Mouse (Mus musculus) hindbrain, embryonic 15.5 days (tissue): ENCODE results near the gene Edrf1. TPM values are rescaled to one million over a fixed set of nuclear protein-coding genes. Genes with fewer than 3 reads are reported as not detected.

Experiments
- ATAC-seq: fragments of 200-750 bp; cut with Nextera tagmentation; 2 replicates; pipeline ENCODE4 v1.8.0; 2017; ENCODE audit warnings: low read depth, moderate number of reproducible peaks, moderate TSS enrichment; ENCODE audit not compliant: low FRiP score
- H3K27ac ChIP-seq: fragments of 300-500 bp; sonication (generic); replicated peaks from 2 replicates; pipeline ENCODE4 v1.5.1; 2015; ENCODE audit warnings: mild to moderate bottlenecking, inconsistent platforms
- H3K27me3 ChIP-seq: fragments of 300-500 bp; sonication (generic); 2 replicates; pipeline ENCODE4 v1.6.1; 2015; ENCODE audit warnings: control low read depth, inconsistent platforms
- H3K36me3 ChIP-seq: fragments of 300-500 bp; sonication (generic); 2 replicates; pipeline ENCODE4 v1.6.1; 2015; ENCODE audit warnings: control low read depth, inconsistent platforms
- H3K4me1 ChIP-seq: fragments of 300-500 bp; sonication (generic); replicated peaks from 2 replicates; pipeline ENCODE4 v1.6.1; 2015; ENCODE audit warnings: control low read depth, inconsistent platforms
- H3K4me2 ChIP-seq: fragments of 300-500 bp; sonication (generic); 2 replicates; pipeline ENCODE4 v1.6.1; 2015; ENCODE audit warnings: moderate library complexity, mild to moderate bottlenecking, inconsistent platforms
- H3K4me3 ChIP-seq: fragments of 300-500 bp; sonication (generic); 2 replicates; pipeline ENCODE4 v1.5.1; 2015; ENCODE audit warnings: mild to moderate bottlenecking, inconsistent platforms
- H3K9ac ChIP-seq: fragments of 300-500 bp; sonication (generic); 2 replicates; pipeline ENCODE4 v1.6.1; 2015; ENCODE audit warnings: inconsistent platforms
- H3K9me3 ChIP-seq: fragments of 300-500 bp; sonication (generic); 2 replicates; pipeline ENCODE4 v1.6.1; 2016; ENCODE audit warnings: control low read depth, inconsistent platforms
- WGBS: fragments of 180-500 bp; shearing (Covaris S2); methylation state at CpG from one replicate; pipeline ENCODE4 v1.1.7; 2015; 5-methylcytosine and 5-hydroxymethylcytosine counted together
- polyA plus RNA-seq: library from polyadenylated mRNA; unstranded; fragments of >200 nt; fragmentation: Nextera tagmentation; extraction: Ambion mirVana; gene quantifications from 2 replicates; pipeline ENCODE4 v1.2.1, GENCODE M21; 2015

Edrf1 gene
- polyA plus RNA-seq, 1 experiment from 2014 or later: 17.8 TPM

- 92% methylated on average over 10 of the region's 10 CpGs for WGBS
- Histone ChIP-seq H3K9me3 (no peaks in the 10 kb centered on the region), H3K4me3 (no peak overlapping the region), H3K27ac (no peak overlapping the region), H3K4me1 (no peaks in the 10 kb centered on the region), H3K36me3 (0 out of 2 replicates have a peak, but pooled peaks cover 4% of the 10 kb centered on the region), H3K27me3 (no peaks in the 10 kb centered on the region), H3K9ac (no peak overlapping the region), H3K4me2 (no peak overlapping the region)
- ATAC-seq: no peak
Measured at GRCm38 (mm10) chr7:133702333-133702732, 65.0 kb downstream of the Edrf1 start.

GRCm38 (mm10) chr7:133703906-133704305, 66.6 kb downstream of the Edrf1 start:
- 0 out of 2 replicates have a peak, but pooled peaks cover 4% of the 10 kb centered on the region for H3K36me3 ChIP-seq
- peaks cover 7% of the 10 kb centered on the region for H3K4me1 ChIP-seq
- no peak for ATAC-seq
- H3K27me3 ChIP-seq: no peaks in the 10 kb centered on the region
- WGBS: 97% methylated on average over 7 of the region's 7 CpGs
- no peak overlapping the region for H3K4me2 ChIP-seq
- H3K9ac ChIP-seq: no peak overlapping the region
- no peaks in the 10 kb centered on the region for H3K9me3 ChIP-seq
- H3K4me3 ChIP-seq: no peak overlapping the region
- no peak overlapping the region for H3K27ac ChIP-seq

- no peak overlapping the region for H3K9ac ChIP-seq
- no peak for ATAC-seq
- H3K9me3 ChIP-seq: no peaks in the 10 kb centered on the region
- no peak overlapping the region for H3K27ac ChIP-seq
- no peak overlapping the region for H3K4me2 ChIP-seq
- peaks cover 24% of the 10 kb centered on the region for H3K4me1 ChIP-seq
- no peaks in the 10 kb centered on the region; the same call in 1 of the 2 replicates for H3K36me3 ChIP-seq
- no peaks in the 10 kb centered on the region for H3K27me3 ChIP-seq
- no peak overlapping the region for H3K4me3 ChIP-seq
- WGBS: 85% methylated on average over 2 of the region's 2 CpGs
Measured at GRCm38 (mm10) chr7:133707301-133707700, 70.0 kb downstream of the Edrf1 start.

GRCm38 (mm10) chr7:133715387-133715786, 78.0 kb downstream of the Edrf1 start:
- ATAC-seq: no peak
- 84% methylated on average over 4 of the region's 4 CpGs for WGBS
- Histone ChIP-seq H3K9ac (no peak overlapping the region), H3K9me3 (no peaks in the 10 kb centered on the region), H3K4me2 (no peak overlapping the region), H3K4me3 (no peak overlapping the region), H3K27ac (no peak overlapping the region), H3K4me1 (peaks cover 7% of the 10 kb centered on the region; the same call in 1 of the 2 replicates), H3K36me3 (peaks cover 65% of the 10 kb centered on the region), H3K27me3 (no peaks in the 10 kb centered on the region)

GRCm38 (mm10) chr7:133718580-133718979, 81.2 kb downstream of the Edrf1 start:
- Histone ChIP-seq H3K4me3 (no peak overlapping the region), H3K27me3 (no peaks in the 10 kb centered on the region), H3K36me3 (peaks cover 89% of the 10 kb centered on the region), H3K27ac (no peak overlapping the region), H3K9me3 (no peaks in the 10 kb centered on the region), H3K4me2 (no peak overlapping the region), H3K4me1 (no peaks in the 10 kb centered on the region), H3K9ac (no peak overlapping the region)
- WGBS: 96% methylated on average over 1 of the region's 1 CpGs
- ATAC-seq: no peak

GRCm38 (mm10) chr7:133720616-133721015, 83.3 kb downstream of the Edrf1 start:
- no peak overlapping the region for H3K9ac ChIP-seq
- no peaks in the 10 kb centered on the region for H3K4me1 ChIP-seq
- peaks cover 82% of the 10 kb centered on the region for H3K36me3 ChIP-seq
- 83% methylated on average over 11 of the region's 11 CpGs for WGBS
- no peak for ATAC-seq
- H3K4me3 ChIP-seq: no peak overlapping the region
- no peaks in the 10 kb centered on the region for H3K9me3 ChIP-seq
- no peak overlapping the region for H3K4me2 ChIP-seq
- no peak overlapping the region for H3K27ac ChIP-seq
- H3K27me3 ChIP-seq: no peaks in the 10 kb centered on the region

Other genes starting within 250 kb of the Edrf1 start
- not detected in 2 replicates for gene Tex36, start 35.4 kb upstream of the Edrf1 start, polyA plus RNA-seq
- 0.09 and 0.18 TPM in 2 replicates for gene Mmp21, start 42.5 kb downstream of the Edrf1 start, polyA plus RNA-seq
- gene Bccip, start 71.8 kb downstream of the Edrf1 start, polyA plus RNA-seq: 92.7 and 96.8 TPM in 2 replicates
- gene Uros, start 72.5 kb downstream of the Edrf1 start, polyA plus RNA-seq: 53.1 and 54.4 TPM in 2 replicates
- gene Fank1, start 139.3 kb downstream of the Edrf1 start, polyA plus RNA-seq: 4.3 and 5.1 TPM in 2 replicates
- gene Dhx32, start 145.2 kb downstream of the Edrf1 start, polyA plus RNA-seq: 37.7 and 42.0 TPM in 2 replicates